Mouse (Mus musculus): ENCODE results near the gene Hspa4l.

DNA sequence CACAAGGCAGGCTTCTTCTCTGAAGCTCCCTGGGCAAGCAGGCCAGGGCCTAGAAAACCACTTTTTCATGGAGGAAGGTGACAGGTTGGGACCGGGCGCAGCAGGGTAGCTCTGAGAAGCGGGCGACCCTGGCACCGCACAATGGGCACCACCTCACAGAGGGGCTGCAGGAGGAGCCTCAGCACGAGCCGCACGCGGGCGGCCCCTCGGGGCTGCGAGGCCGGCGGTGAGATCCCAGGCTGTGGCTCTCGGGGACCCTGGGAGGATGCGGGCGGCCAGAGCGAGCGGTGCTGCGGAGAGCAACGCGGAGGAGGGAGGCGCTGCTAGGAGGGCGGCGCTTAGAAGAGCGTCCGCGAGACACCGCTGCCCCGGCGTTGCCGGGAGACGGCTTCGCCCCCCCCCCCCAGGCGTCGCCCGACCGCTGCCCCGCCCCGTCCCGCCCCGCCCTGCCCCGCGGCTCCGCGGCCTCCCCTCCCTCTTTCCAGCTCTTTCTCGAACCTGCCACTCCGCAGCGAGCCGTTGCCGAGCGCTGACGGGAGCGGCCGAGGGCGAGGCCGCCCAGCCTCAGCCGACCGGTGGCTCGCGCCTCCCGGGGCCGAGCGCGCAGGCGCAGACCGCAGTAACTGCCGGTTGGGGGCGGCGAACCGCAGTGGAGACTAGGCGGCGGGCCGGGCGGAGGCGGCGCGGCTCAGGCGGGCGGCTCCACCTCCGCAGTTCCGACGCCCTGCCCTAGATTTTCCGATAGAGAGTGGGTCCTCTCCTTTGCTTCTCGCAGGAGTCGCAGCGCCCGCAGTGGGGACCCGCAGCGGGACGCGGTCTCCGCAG is 753 bp downstream of the Hspa4l start:
- no peak for TF ChIP-seq USF1 (IDR thresholded peaks at IDR 0.05; ENCODE audit: low read depth)
- peak; percentile 68 for TF ChIP-seq POLR2A (IDR thresholded peaks at IDR 0.05; ENCODE audit: insufficient read length, low read depth)
- no peak for TF ChIP-seq MAX (IDR thresholded peaks at IDR 0.05; ENCODE audit: low read depth)
- no peak for TF ChIP-seq TCF12 (IDR thresholded peaks at IDR 0.05; ENCODE audit: insufficient read depth, poor library complexity, severe bottlenecking)
- no peak for TF ChIP-seq CEBPB (IDR thresholded peaks at IDR 0.05; ENCODE audit: insufficient read depth, poor library complexity, severe bottlenecking)
- no peak for TF ChIP-seq TCF3 (IDR thresholded peaks at IDR 0.05; ENCODE audit: insufficient read length, low read depth)
- no peak for TF ChIP-seq REST (IDR thresholded peaks at IDR 0.05; ENCODE audit: insufficient read depth, insufficient read length)
- no peak for TF ChIP-seq E2F4 (IDR thresholded peaks at IDR 0.05; ENCODE audit: insufficient read depth)
- peak; percentile 71 for TF ChIP-seq POLR2AphosphoS2 (IDR thresholded peaks at IDR 0.05; ENCODE audit: insufficient read length, low read depth)
- no peak for TF ChIP-seq MYOD1 (IDR thresholded peaks at IDR 0.05; ENCODE audit: control insufficient read depth in 1 of 3, insufficient read length in 2 of 3, low read depth in 2 of 3)

All from myocyte (in vitro differentiated cells).